Mouse (Mus musculus) kidney, adult 2 months (tissue): ENCODE results near the gene Mfsd4b3. TPM values are rescaled to one million over a fixed set of nuclear protein-coding genes. Genes with fewer than 3 reads are reported as not detected.
A peak's percentile ranks its signal among the peaks of the same experiment; 100 is the strongest.

Source experiments
- DNase-seq: peaks from one replicate; pipeline ENCODE4 v3.0.0; 2021
- H3K27ac ChIP-seq: fragments of 200-500 bp; 2 replicates; pipeline ENCODE4 v1.5.1; 2012; ENCODE audit warnings: low read depth, low read length, control low read depth, inconsistent platforms; ENCODE audit not compliant: insufficient read depth
- H3K27me3 ChIP-seq: fragments of 200-500 bp; replicated peaks from 2 replicates; pipeline ENCODE4 v1.6.1; 2012; ENCODE audit warnings: mild to moderate bottlenecking, moderate library complexity, low read length, inconsistent platforms; ENCODE audit not compliant: control insufficient read depth, insufficient read depth
- H3K36me3 ChIP-seq: fragments of 200-500 bp; 2 replicates; pipeline ENCODE4 v1.6.1; 2012; ENCODE audit warnings: mild to moderate bottlenecking, moderate library complexity, low read length, inconsistent platforms; ENCODE audit not compliant: control insufficient read depth, insufficient read depth
- H3K4me1 ChIP-seq: fragments of 200-500 bp; 2 replicates; pipeline ENCODE4 v1.6.1; 2011; ENCODE audit warnings: low read length; ENCODE audit not compliant: control insufficient read depth, insufficient read depth
- H3K4me3 ChIP-seq: fragments of 200-500 bp; 2 replicates; pipeline ENCODE4 v1.5.1; 2011; ENCODE audit warnings: mild to moderate bottlenecking, low read depth, low read length, control low read depth; ENCODE audit not compliant: insufficient read depth
- CTCF ChIP-seq: fragments of 200-500 bp; conservative IDR thresholded peaks from 2 replicates; pipeline ENCODE4 v1.5.1; 2011; ENCODE audit warnings: low read depth, mild to moderate bottlenecking, control low read depth, low read length, moderate library complexity, mixed read lengths; ENCODE audit not compliant: insufficient read depth, insufficient read length
- POLR2A ChIP-seq: fragments of 200-500 bp; IDR thresholded peaks from one replicate; pipeline ENCODE4 v1.6.1; 2011; ENCODE audit warnings: low read depth, low read length, control low read depth
- WGBS: fragments of 180-500 bp; shearing (Covaris S2); methylation state at CpG from one replicate; pipeline ENCODE4 v1.1.7; 2018; 5-methylcytosine and 5-hydroxymethylcytosine counted together
- polyA plus RNA-seq: library from polyadenylated mRNA; depleted of rRNA; stranded (reverse); fragments of >200 nt; gene quantifications from 2 replicates; pipeline ENCODE4 v1.2.3, GENCODE M21; 2012; rRNA removed

Gene Mfsd4b3
- polyA plus RNA-seq, 1 experiment, result 15.8 TPM

- DNase-seq, result peak; percentile 96
- Histone ChIP-seq H3K4me3 (peak within 1 kb of the TSS; percentile 76), H3K27me3 (no peaks in the 10 kb centered on the region), H3K4me1 (peaks cover 4% of the 10 kb centered on the region; the same call in 1 of the 2 replicates), H3K36me3 (no peaks in the 10 kb centered on the region), H3K27ac (peak within 1 kb of the TSS; percentile 90)
- TF ChIP-seq POLR2A (no peak), CTCF (0 out of 2 replicates have a peak, but pooled peaks have one; percentile 8)
- under 1% methylated on average over 41 of the region's 41 CpGs for WGBS
These were observed 61.0 kb downstream of the Mfsd4b3 start, which contains the start of gene Mfsd4b4 for GRCm38 (mm10) chr10:39898874-39899371. TSS of gene Mfsd4b4 (minus strand) at chr10:39899238.

Other genes with a start within 250 kb of the Mfsd4b3 start
- gene Rev3l, start 228.0 kb downstream of the Mfsd4b3 start, polyA plus RNA-seq, result 8.7 and 11.8 TPM in 2 replicates
- gene Mfsd4b4, start 60.9 kb downstream of the Mfsd4b3 start, polyA plus RNA-seq, result 3.2 and 3.4 TPM in 2 replicates
- 0.38 and 0.53 TPM in 2 replicates for gene Mfsd4b2, start 33.2 kb downstream of the Mfsd4b3 start, polyA plus RNA-seq
- 223 and 249 TPM in 2 replicates for gene Mfsd4b5, start 26.5 kb upstream of the Mfsd4b3 start, polyA plus RNA-seq
- gene Mfsd4b1, start 65.1 kb upstream of the Mfsd4b3 start, polyA plus RNA-seq, result 81.5 and 102 TPM in 2 replicates
- 56.8 and 57.2 TPM in 2 replicates for gene Slc16a10, start 182.1 kb upstream of the Mfsd4b3 start, polyA plus RNA-seq